Mouse (Mus musculus): ENCODE measurements around the gene Ubd.
A peak's percentile ranks its signal among the peaks of the same experiment; 100 is the strongest.
"Not testable (repeated sequence)": the region's sequence is repeated elsewhere in the genome, so short reads cannot be mapped to it uniquely, and the experiment has no call there.

Gene Ubd

GRCm38 (mm10) chr17:37193656-37194055 lies at the start of gene Ubd:
TSS of gene Ubd (plus strand) at chr17:37193892.
- DNase-seq, result no peak

GRCm38 (mm10) chr17:37161394-37161793 lies 32.3 kb upstream of the Ubd start, which contains the start of gene Olfr93:
TSS of gene Olfr93 (minus strand) at chr17:37161494.
- no peak for DNase-seq

GRCm38 (mm10) chr17:37185474-37185873 lies 8.2 kb upstream of the Ubd start:
- no peak for DNase-seq

- DNase-seq, result peak; percentile 81 to 84
These were observed 3.0 kb upstream of the Ubd start for GRCm38 (mm10) chr17:37190711-37191110.

GRCm38 (mm10) chr17:37193032-37193431 lies 660 bp upstream of the Ubd start:
- no peak for DNase-seq

GRCm38 (mm10) chr17:37194782-37195181 lies 1.1 kb downstream of the Ubd start:
- DNase-seq, result no peak

GRCm38 (mm10) chr17:37196845-37197724 lies 3.4 kb downstream of the Ubd start:
- peak; percentile 47 to 52 for DNase-seq

- no peak for DNase-seq
These were observed 7.2 kb downstream of the Ubd start, which contains the start of gene Olfr94 for GRCm38 (mm10) chr17:37200894-37201293. TSS of gene Olfr94 (minus strand) at chr17:37200994.

GRCm38 (mm10) chr17:37203206-37203916 lies 9.7 kb downstream of the Ubd start:
- DNase-seq, result peak; percentile 88 to 90

- no peak for DNase-seq
These were observed 10.2 kb downstream of the Ubd start for GRCm38 (mm10) chr17:37203917-37204236.

- peak; percentile 40 to 41 for DNase-seq
These were observed 17.4 kb downstream of the Ubd start for GRCm38 (mm10) chr17:37210884-37211768.

- no peak for DNase-seq
These were observed 19.3 kb downstream of the Ubd start, which contains the start of gene Olfr95 for GRCm38 (mm10) chr17:37213018-37213417. TSS of gene Olfr95 (minus strand) at chr17:37213118.

GRCm38 (mm10) chr17:37218486-37218885 lies 24.8 kb downstream of the Ubd start:
- DNase-seq, result no peak

GRCm38 (mm10) chr17:37219846-37220245 lies 26.2 kb downstream of the Ubd start, which contains the start of gene Olfr96:
TSS of gene Olfr96 (plus strand) at chr17:37220146.
- no peak for DNase-seq

GRCm38 (mm10) chr17:37221879-37222278 lies 28.2 kb downstream of the Ubd start:
- no peak for DNase-seq

- not testable (repeated sequence) for DNase-seq
These were observed 43.5 kb downstream of the Ubd start, which contains the start of gene Olfr97 for GRCm38 (mm10) chr17:37237230-37237629. TSS of gene Olfr97 (minus strand) at chr17:37237330.

- no peak for DNase-seq
These were observed 48.5 kb downstream of the Ubd start for GRCm38 (mm10) chr17:37242198-37242597.
